Mouse (Mus musculus) CH12.LX (cell line): ENCODE results near the gene Insrr. TPM values are rescaled to one million over a fixed set of nuclear protein-coding genes. Genes with fewer than 3 reads are reported as not detected.
A peak's percentile ranks its signal among the peaks of the same experiment; 100 is the strongest.

Experiments used
- DNase-seq: peaks from one replicate; pipeline ENCODE4 v3.0.0-alpha.2; 2013; ENCODE audit errors: extremely low read depth
- H3K27ac ChIP-seq: 2 replicates; pipeline ENCODE4 v1.5.1; 2012; ENCODE audit warnings: low read depth, mild to moderate bottlenecking, control low read depth, moderate library complexity; ENCODE audit not compliant: insufficient read depth
- H3K27me3 ChIP-seq: replicated peaks from 2 replicates; pipeline ENCODE3; 2012; ENCODE audit warnings: inconsistent platforms
- H3K36me3 ChIP-seq, 2 experiments: replicated peaks in 1 of 2; 2 replicates each; pipeline versions ENCODE3 to v1.6.1; 2012; ENCODE audit warnings: inconsistent platforms in 1 of 2, low read length in 1 of 2, mild to moderate bottlenecking in 1 of 2, mixed read lengths in 1 of 2, moderate library complexity in 1 of 2; ENCODE audit not compliant: control insufficient read depth in 1 of 2, insufficient read depth in 1 of 2
- H3K4me1 ChIP-seq, 2 experiments: 2 replicates each; pipeline ENCODE4 v1.6.1; 2012; ENCODE audit warnings: inconsistent platforms in 1 of 2, moderate library complexity in 1 of 2; ENCODE audit not compliant: insufficient read depth in 2 of 2, control insufficient read depth in 1 of 2
- H3K4me2 ChIP-seq: 2 replicates; pipeline ENCODE4 v1.6.1; 2012; ENCODE audit warnings: low read depth, mild to moderate bottlenecking, control low read depth; ENCODE audit not compliant: poor library complexity, insufficient read depth, severe bottlenecking
- H3K4me3 ChIP-seq, 3 experiments: fragments of 150-350 bp in 1 of 3; sonication (generic) in 1 of 3; replicated peaks in 1 of 3; 2 replicates each; pipeline versions ENCODE3 to v1.5.1; 2011 to 2012; ENCODE audit warnings: low read depth in 2 of 3, low read length in 2 of 3, mild to moderate bottlenecking in 2 of 3, moderate library complexity in 2 of 3, control low read depth in 1 of 3, improper control_type of control experiment in 1 of 3, inconsistent platforms in 1 of 3, mixed read lengths in 1 of 3; ENCODE audit not compliant: poor library complexity in 1 of 3
- H3K79me2 ChIP-seq: replicated peaks from 2 replicates; pipeline ENCODE4 v1.6.1; 2012; ENCODE audit warnings: mild to moderate bottlenecking, moderate library complexity; ENCODE audit not compliant: control insufficient read depth, poor library complexity, insufficient read depth, severe bottlenecking; ENCODE audit errors: extremely low read depth
- H3K9ac ChIP-seq: 2 replicates; pipeline ENCODE4 v1.6.1; 2012; ENCODE audit warnings: low read depth, mild to moderate bottlenecking, control low read depth, moderate library complexity; ENCODE audit not compliant: insufficient read depth
- H3K9me3 ChIP-seq: replicated peaks from 2 replicates; pipeline ENCODE3; 2012; ENCODE audit warnings: low read length, inconsistent platforms, mixed read lengths
- CHD2 ChIP-seq: IDR thresholded peaks from 2 replicates; pipeline ENCODE4 v1.6.1; 2011; ENCODE audit warnings: low read length, improper control_type of control experiment
- E2F4 ChIP-seq: IDR thresholded peaks from 2 replicates; pipeline ENCODE4 v1.6.1; 2011; ENCODE audit warnings: low read depth, low read length, improper control_type of control experiment; ENCODE audit not compliant: insufficient replicate concordance
- ELF1 ChIP-seq: IDR thresholded peaks from 2 replicates; pipeline ENCODE4 v1.6.1; 2014; ENCODE audit warnings: low read depth, mild to moderate bottlenecking, inconsistent platforms, low read length, improper control_type of control experiment
- GABPA ChIP-seq: IDR thresholded peaks from 2 replicates; pipeline ENCODE4 v1.6.1; 2012; ENCODE audit warnings: low read depth, low read length, improper control_type of control experiment, inconsistent platforms; ENCODE audit not compliant: insufficient replicate concordance
- IRF4 ChIP-seq: IDR thresholded peaks from 2 replicates; pipeline ENCODE4 v1.6.1; 2014; ENCODE audit warnings: low read depth, mild to moderate bottlenecking, inconsistent platforms, low read length, improper control_type of control experiment
- JUN ChIP-seq: IDR thresholded peaks from 2 replicates; pipeline ENCODE4 v1.6.1; 2011; ENCODE audit warnings: low read depth, mild to moderate bottlenecking, low read length, improper control_type of control experiment, moderate library complexity; ENCODE audit not compliant: insufficient read depth
- JUND ChIP-seq: conservative IDR thresholded peaks from 2 replicates; pipeline ENCODE4 v1.6.1; 2011; ENCODE audit warnings: low read depth, low read length, improper control_type of control experiment
- MAX ChIP-seq: IDR thresholded peaks from 2 replicates; pipeline ENCODE4 v1.6.1; 2011; ENCODE audit warnings: low read length, improper control_type of control experiment
- MAZ ChIP-seq: IDR thresholded peaks from 2 replicates; pipeline ENCODE4 v1.6.1; 2012; ENCODE audit warnings: low read depth, mild to moderate bottlenecking, inconsistent platforms, low read length, improper control_type of control experiment, moderate library complexity
- MXI1 ChIP-seq: IDR thresholded peaks from 2 replicates; pipeline ENCODE4 v1.6.1; 2011; ENCODE audit warnings: mild to moderate bottlenecking, low read depth, low read length, improper control_type of control experiment
- NELFE ChIP-seq: IDR thresholded peaks from 2 replicates; pipeline ENCODE4 v1.6.1; 2011; ENCODE audit warnings: low read depth, low read length, improper control_type of control experiment
- PAX5 ChIP-seq: IDR thresholded peaks from 2 replicates; pipeline ENCODE4 v1.6.1; 2012; ENCODE audit warnings: low read length, inconsistent platforms, mixed read lengths
- POLR2AphosphoS2 ChIP-seq: IDR thresholded peaks from 2 replicates; pipeline ENCODE4 v1.6.1; 2011; ENCODE audit warnings: low read depth, low read length, improper control_type of control experiment
- SMC3 ChIP-seq: IDR thresholded peaks from 2 replicates; pipeline ENCODE4 v1.6.1; 2011; ENCODE audit warnings: low read depth, low read length, improper control_type of control experiment
- TBP ChIP-seq: conservative IDR thresholded peaks from 2 replicates; pipeline ENCODE4 v1.6.1; 2011; ENCODE audit warnings: low read depth, low read length, improper control_type of control experiment
- UBTF ChIP-seq: IDR thresholded peaks from 2 replicates; pipeline ENCODE4 v1.6.1; 2012; ENCODE audit warnings: low read depth, mild to moderate bottlenecking, inconsistent platforms, low read length, improper control_type of control experiment, moderate library complexity
- ZC3H11A ChIP-seq: IDR thresholded peaks from 2 replicates; pipeline ENCODE4 v1.6.1; 2012; ENCODE audit warnings: low read depth, mild to moderate bottlenecking, inconsistent platforms, low read length, improper control_type of control experiment
- ZKSCAN1 ChIP-seq: IDR thresholded peaks from 2 replicates; pipeline ENCODE4 v1.6.1; 2012; ENCODE audit warnings: low read depth, inconsistent platforms, low read length, improper control_type of control experiment, borderline replicate concordance
- ZMIZ1 ChIP-seq: IDR thresholded peaks from 2 replicates; pipeline ENCODE4 v1.6.1; 2012; ENCODE audit warnings: low read depth, mild to moderate bottlenecking, inconsistent platforms, low read length, improper control_type of control experiment
- ZNF384 ChIP-seq: IDR thresholded peaks from 2 replicates; pipeline ENCODE4 v1.6.1; 2012; ENCODE audit warnings: low read depth, low read length, improper control_type of control experiment, inconsistent platforms
- dilution Hi-C: fragments of 300-500 bp; cut with MboI; formaldehyde crosslinking; loops from 2 replicates; pipeline ENCODE4 v1.14.3; 2020; ENCODE audit warnings: low sequenced_read_pairs; ENCODE audit not compliant: extremely low pct_unique_long_range_greater_than_20kb, extremely low pct_ligation_motif_present
- in situ Hi-C: fragments of 300-500 bp; cut with MboI; formaldehyde crosslinking; loops from 3 replicates; pipeline ENCODE4 v1.14.3; 2019; ENCODE audit warnings: low sequenced_read_pairs, low pct_ligation_motif_present, low pct_unique_long_range_greater_than_20kb, mixed read lengths
- polyA plus RNA-seq: library from polyadenylated mRNA; unstranded; fragments of >175 nt; gene quantifications from 2 replicates; pipeline ENCODE4 v1.2.1, GENCODE M21; 2012; ENCODE audit warnings: low read depth; ENCODE audit not compliant: insufficient read length
- total RNA-seq, 2 experiments: library from RNA; depleted of rRNA; stranded (reverse); fragments of 300-350 nt in 1 of 2; fragments of >200 nt in 1 of 2; gene quantifications; 2 replicates each; pipeline ENCODE4 v1.2.3; 2012 to 2014

The Insrr gene
- total and polyA plus RNA-seq, 3 experiments: 0.06 to 0.08 TPM; not detected in 1

DNA sequence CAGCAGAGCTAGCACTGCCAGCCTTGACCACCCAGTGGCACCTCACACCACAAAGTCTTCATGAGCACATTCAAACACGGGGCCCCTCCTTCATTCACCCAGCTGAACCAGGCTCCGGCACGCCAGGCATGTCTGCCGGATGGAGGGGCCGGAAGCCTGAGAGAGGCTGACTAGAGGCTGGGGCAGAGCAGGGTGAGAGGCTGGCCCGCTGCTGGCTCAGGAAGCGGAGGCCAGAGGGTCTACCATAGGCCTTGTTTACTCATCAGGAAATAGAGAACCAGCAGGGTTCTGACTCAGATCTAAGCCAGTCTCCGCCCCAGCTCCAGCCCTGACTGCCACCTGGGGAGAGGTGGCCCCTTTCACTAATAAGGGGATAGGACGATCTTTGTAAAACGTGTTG, 31.7 kb upstream of the Insrr start:
- Histone ChIP-seq H3K9me3 (no peaks in the 10 kb centered on the region), H3K79me2 (no peaks in the 10 kb centered on the region), H3K27ac (no peak overlapping the region), H3K4me3 (no peak overlapping the region), H3K36me3 (no peaks in the 10 kb centered on the region), H3K9ac (no peak overlapping the region), H3K27me3 (peaks cover 25% of the 10 kb centered on the region), H3K4me2 (no peak overlapping the region), H3K4me1 (peaks cover 8 to 33% of the 10 kb centered on the region in 2 experiments)
- TF ChIP-seq MXI1 (no peak), IRF4 (0 out of 2 replicates have a peak, but pooled peaks have one; percentile 7), UBTF (peak; percentile 78; the same call in 1 of the 2 replicates)
- dilution Hi-C loops (no loop called here), in situ Hi-C loops (no loop called here)
- DNase-seq: peak; percentile 67

DNA sequence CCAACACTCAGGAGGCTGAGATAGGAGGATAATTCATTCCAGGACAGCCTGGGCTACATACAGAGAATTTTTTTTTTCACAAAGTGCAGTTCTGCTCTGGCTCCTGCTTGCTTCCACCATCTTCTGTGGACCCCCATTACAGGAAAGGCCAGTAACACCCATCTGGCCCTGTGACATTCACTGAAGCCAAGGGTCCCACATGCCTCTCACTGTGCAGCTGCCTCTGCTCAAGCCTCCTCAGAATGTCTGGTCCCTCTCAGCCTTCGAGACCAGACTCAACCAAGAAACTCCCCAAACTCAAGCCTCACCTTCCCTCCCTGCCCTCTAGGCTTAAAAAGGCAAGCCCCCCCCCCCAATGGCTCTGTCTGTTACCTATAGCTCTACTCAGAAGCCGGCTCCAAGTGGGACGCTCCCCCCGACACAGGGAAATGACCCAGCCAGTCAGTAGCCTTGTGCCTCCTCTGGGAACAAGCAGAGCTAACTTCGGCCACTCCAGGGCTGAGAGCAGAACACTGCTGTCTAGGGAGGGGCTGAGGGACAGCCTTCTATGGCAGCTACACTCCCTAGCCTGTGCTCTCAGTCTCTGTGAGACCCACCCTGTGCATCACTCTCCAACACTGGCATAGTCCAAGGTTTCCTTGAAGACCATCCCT, 31.0 kb upstream of the Insrr start:
- H3K36me3 ChIP-seq: no peaks in the 10 kb centered on the region
- no peak overlapping the region for H3K27ac ChIP-seq
- H3K4me3 ChIP-seq: no peak overlapping the region
- dilution Hi-C loops (no loop called here), in situ Hi-C loops (no loop called here)
- peaks cover 8 to 33% of the 10 kb centered on the region in 2 experiments for H3K4me1 ChIP-seq
- H3K27me3 ChIP-seq: peaks cover 26% of the 10 kb centered on the region
- DNase-seq: no peak
- no peaks in the 10 kb centered on the region for H3K9me3 ChIP-seq
- H3K79me2 ChIP-seq: no peaks in the 10 kb centered on the region
- H3K4me2 ChIP-seq: no peak overlapping the region
- H3K9ac ChIP-seq: no peak overlapping the region
- no peak for TF ChIP-seq NELFE
- TF ChIP-seq MAZ: no peak
- TF ChIP-seq, all 38 proteins: peak for 0

DNA sequence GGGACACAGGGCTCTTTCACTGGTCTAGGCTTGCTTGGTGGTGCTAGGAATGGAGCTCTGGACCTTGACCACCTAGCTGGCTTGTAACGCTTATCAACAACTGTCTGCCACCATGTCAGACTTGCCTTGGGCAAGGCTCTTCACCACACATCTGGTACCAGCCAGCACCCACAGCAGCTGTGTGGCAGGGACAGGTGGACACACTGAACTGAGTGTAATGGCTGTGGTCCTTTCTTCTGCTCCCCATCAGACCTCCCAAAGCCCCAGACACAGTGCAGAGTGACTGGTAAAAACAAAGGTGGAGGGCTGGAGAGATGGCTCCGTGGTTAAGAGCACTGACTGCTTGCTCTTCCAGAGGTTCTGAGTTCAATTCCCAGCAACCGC, 30.5 kb upstream of the Insrr start:
- in situ Hi-C loops: no loop called here
- Histone ChIP-seq H3K9me3 (no peaks in the 10 kb centered on the region), H3K9ac (no peak overlapping the region), H3K4me2 (no peak overlapping the region), H3K4me1 (peaks cover 8 to 35% of the 10 kb centered on the region in 2 experiments), H3K4me3 (no peak overlapping the region), H3K79me2 (no peaks in the 10 kb centered on the region), H3K27me3 (peaks cover 30% of the 10 kb centered on the region), H3K36me3 (no peaks in the 10 kb centered on the region), H3K27ac (no peak overlapping the region)
- TF ChIP-seq POLR2AphosphoS2 (no peak), MAX (no peak), E2F4 (no peak), ZKSCAN1 (no peak), ZNF384 (no peak), GABPA (no peak), SMC3 (no peak), PAX5 (no peak), JUND (no peak), ELF1 (no peak), IRF4 (no peak), JUN (no peak), CHD2 (no peak), ZC3H11A (no peak), TBP (no peak), ZMIZ1 (no peak)
- DNase-seq: no peak
- dilution Hi-C loops: no loop called here
